Mouse (Mus musculus): ENCODE data around the gene Hs2st1. TPM values are rescaled to one million over a fixed set of nuclear protein-coding genes. Genes with fewer than 3 reads are reported as not detected.

Hs2st1 gene
- polyA plus RNA-seq, 1 experiment: 0.11 TPM

GRCm38 (mm10) chr3:144381431-144381980 is 188.5 kb downstream of the Hs2st1 start:
- H3K27me3 ChIP-seq (ENCODE audit: control insufficient read depth): no peaks in the 10 kb centered on the region
- H3K4me1 ChIP-seq (ENCODE audit: control insufficient read depth): peaks cover 6% of the 10 kb centered on the region
- no peaks in the 10 kb centered on the region for H3K9me3 ChIP-seq (ENCODE audit: control insufficient read depth, low read length)
- H3K4me3 ChIP-seq (replicated peaks): no peak overlapping the region
- no peaks in the 10 kb centered on the region for H3K36me3 ChIP-seq (ENCODE audit: control insufficient read depth)
- TF ChIP-seq GATA1 (IDR thresholded peaks at IDR 0.05; ENCODE audit: low read length): no peak
- TF ChIP-seq TAL1 (IDR thresholded peaks at IDR 0.05; ENCODE audit: low read length): no peak

- Histone ChIP-seq H3K27me3 (ENCODE audit: control insufficient read depth) (no peaks in the 10 kb centered on the region), H3K9me3 (ENCODE audit: control insufficient read depth, low read length) (no peaks in the 10 kb centered on the region), H3K36me3 (ENCODE audit: control insufficient read depth) (no peaks in the 10 kb centered on the region), H3K4me1 (ENCODE audit: control insufficient read depth) (peaks cover 6% of the 10 kb centered on the region), H3K4me3 (replicated peaks) (peak overlapping the region; percentile 40)
- TF ChIP-seq TAL1 (IDR thresholded peaks at IDR 0.05; ENCODE audit: low read length) (no peak), GATA1 (IDR thresholded peaks at IDR 0.05; ENCODE audit: low read length) (no peak)
These were observed 189.1 kb downstream of the Hs2st1 start for GRCm38 (mm10) chr3:144380921-144381320.

- Histone ChIP-seq H3K36me3 (ENCODE audit: control insufficient read depth) (no peaks in the 10 kb centered on the region), H3K4me3 (replicated peaks) (no peak overlapping the region), H3K27me3 (ENCODE audit: control insufficient read depth) (no peaks in the 10 kb centered on the region), H3K9me3 (ENCODE audit: control insufficient read depth, low read length) (no peaks in the 10 kb centered on the region), H3K4me1 (ENCODE audit: control insufficient read depth) (peaks cover 6% of the 10 kb centered on the region)
- no peak for TF ChIP-seq GATA1 (IDR thresholded peaks at IDR 0.05; ENCODE audit: low read length)
- no peak for TF ChIP-seq TAL1 (IDR thresholded peaks at IDR 0.05; ENCODE audit: low read length)
These were observed 190.2 kb downstream of the Hs2st1 start for GRCm38 (mm10) chr3:144379801-144380200.

Other genes with a start within 250 kb of the Hs2st1 start
- 1.8 and 2.4 TPM in 2 replicates for gene Selenof, start 123 bp upstream of the Hs2st1 start, polyA plus RNA-seq (2012)
- gene Sh3glb1, start 150.2 kb upstream of the Hs2st1 start, polyA plus RNA-seq (2012): 15.0 and 16.1 TPM in 2 replicates
- not detected in 2 replicates for gene Clca3a1, start 190.8 kb upstream of the Hs2st1 start, polyA plus RNA-seq (2012)
- not detected in 2 replicates for gene Clca3a2, start 249.3 kb upstream of the Hs2st1 start, polyA plus RNA-seq (2012)

Data from erythroblast, embryonic 14.5 days (primary cell).